Mouse (Mus musculus): Measurements from ENCODE around the gene Fgr. TPM values are rescaled to one million over a fixed set of nuclear protein-coding genes. Genes with fewer than 3 reads are reported as not detected.

Fgr gene
- polyA plus RNA-seq, 1 experiment from 2014 or later, result 0.23 TPM

Other genes starting within 250 kb of the Fgr start
- 6.2 and 6.4 TPM in 2 replicates for gene Xkr8, start 241.5 kb upstream of the Fgr start, polyA plus RNA-seq (2015; fragmentation: Nextera tagmentation; extraction: Ambion mirVana)
- gene Smpdl3b, start 216.8 kb upstream of the Fgr start, polyA plus RNA-seq (2015; fragmentation: Nextera tagmentation; extraction: Ambion mirVana), result 0.54 and 0.64 TPM in 2 replicates
- gene Rpa2, start 205.8 kb upstream of the Fgr start, polyA plus RNA-seq (2015; fragmentation: Nextera tagmentation; extraction: Ambion mirVana), result 35.8 and 58.8 TPM in 2 replicates
- 0.50 and 1.5 TPM in 2 replicates for gene Themis2, start 177.7 kb upstream of the Fgr start, polyA plus RNA-seq (2015; fragmentation: Nextera tagmentation; extraction: Ambion mirVana)
- 56.0 and 58.7 TPM in 2 replicates for gene Ppp1r8, start 130.9 kb upstream of the Fgr start, polyA plus RNA-seq (2015; fragmentation: Nextera tagmentation; extraction: Ambion mirVana)
- gene Stx12, start 89.6 kb upstream of the Fgr start, polyA plus RNA-seq (2015; fragmentation: Nextera tagmentation; extraction: Ambion mirVana), result 124 and 134 TPM in 2 replicates
- gene Fam76a, start 51.5 kb upstream of the Fgr start, polyA plus RNA-seq (2015; fragmentation: Nextera tagmentation; extraction: Ambion mirVana), result 37.3 and 37.5 TPM in 2 replicates
- 11.0 TPM in 2 replicates for gene Ahdc1, start 37.2 kb downstream of the Fgr start, polyA plus RNA-seq (2015; fragmentation: Nextera tagmentation; extraction: Ambion mirVana)
- 22.2 and 45.6 TPM in 2 replicates for gene Wasf2, start 156.4 kb downstream of the Fgr start, polyA plus RNA-seq (2015; fragmentation: Nextera tagmentation; extraction: Ambion mirVana)
- 2.6 and 3.9 TPM in 2 replicates for gene Cd164l2, start 238.0 kb downstream of the Fgr start, polyA plus RNA-seq (2015; fragmentation: Nextera tagmentation; extraction: Ambion mirVana)
- gene Gpr3, start 238.4 kb downstream of the Fgr start, polyA plus RNA-seq (2015; fragmentation: Nextera tagmentation; extraction: Ambion mirVana), result 1.3 and 2.5 TPM in 2 replicates